ENCODE assay signal across 8 mouse cellular contexts in the genomic region with DNA sequence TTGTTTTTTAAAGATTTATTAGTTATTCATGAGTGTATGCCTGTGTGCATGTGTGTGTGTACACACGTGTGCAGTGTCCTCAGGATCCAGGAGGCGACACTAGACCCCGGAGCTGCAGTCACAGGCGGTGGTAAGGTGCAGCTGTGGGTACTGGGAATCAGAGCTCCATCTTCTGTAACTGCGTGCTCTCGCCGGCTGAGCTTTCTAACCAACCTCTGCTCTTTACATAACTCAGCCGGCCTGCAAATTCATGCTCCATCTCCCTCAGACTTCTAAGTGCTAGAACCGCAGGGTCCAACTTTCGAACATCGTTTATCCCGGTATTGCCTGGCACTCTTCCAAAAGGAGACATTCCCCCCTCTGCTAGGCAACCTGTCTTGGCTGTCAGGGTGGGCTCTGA. TPM values are rescaled to one million over a fixed set of nuclear protein-coding genes. Genes with fewer than 3 reads are reported as not detected.
DNase-seq lines count a peak whose midpoint lies in the region; ATAC-seq and TF ChIP-seq lines count a peak whose summit lies in the region.
"Had no signal": no experiment of that assay in that cellular context is flagged by ENCODE, and none has a peak within 500 bp of the region (broad histone marks: within the 10 kb centered on the region; RNA-seq: fewer than 3 reads in every experiment).

No protein-coding gene starts in this region.

- no peak for TF ChIP-seq EP300 in lung, postnatal 0 days (IDR thresholded peaks at IDR 0.05)

- no peak for DNase-seq in hindbrain, embryonic 14.5 days (ENCODE audit: low spot score)
- DNase-seq in lung, postnatal 0 days (ENCODE audit: low spot score): no peak
- DNase-seq in lung, postnatal 36 days: no peak
- no peak for DNase-seq in layer of hippocampus, postnatal 25 days (ENCODE audit: extremely low spot score in 1 of 2, low spot score in 1 of 2)

- TF ChIP-seq CTCF in lung, postnatal 0 days (IDR thresholded peaks at IDR 0.05): no peak
- TF ChIP-seq CTCF in olfactory bulb, adult 2 months (IDR thresholded peaks at IDR 0.05; ENCODE audit: insufficient read depth, low read depth, low read length): no peak

- TF ChIP-seq POLR2A in olfactory bulb, adult 2 months (IDR thresholded peaks at IDR 0.05; ENCODE audit: insufficient read depth, low read depth, low read length): no peak

- ATAC-seq in hindbrain, embryonic 13.5 days (ENCODE audit: low FRiP score): no peak
- ATAC-seq in hindbrain, embryonic 14.5 days (ENCODE audit: low FRiP score): no peak
- ATAC-seq in lung, postnatal 0 days: no peak
- no peak for ATAC-seq in embryonic facial prominence, embryonic 15.5 days (ENCODE audit: insufficient number of reproducible peaks, low FRiP score, low TSS enrichment, low read depth)
- ATAC-seq: hindbrain, postnatal 0 days had no signal

- H3K27ac ChIP-seq in hindbrain, embryonic 13.5 days: no peak overlapping the region
- no peak overlapping the region for H3K27ac ChIP-seq in hindbrain, embryonic 14.5 days
- no peak overlapping the region for H3K27ac ChIP-seq in lung, postnatal 0 days (ENCODE audit: low read length)
- H3K27ac ChIP-seq in embryonic facial prominence, embryonic 15.5 days (replicated peaks): peak overlapping the region; percentile 85
- H3K27ac ChIP-seq in olfactory bulb, adult 2 months (ENCODE audit: insufficient read depth, low read depth, low read length): peak overlapping the region; percentile 88
- H3K27ac ChIP-seq: hindbrain, postnatal 0 days had no signal

- H3K4me2 ChIP-seq in hindbrain, embryonic 13.5 days: peak overlapping the region; percentile 41; the same call in 1 of the 2 replicates
- H3K4me2 ChIP-seq in hindbrain, embryonic 14.5 days (replicated peaks): no peak overlapping the region
- H3K4me2 ChIP-seq in lung, postnatal 0 days (replicated peaks; ENCODE audit: low read depth, low read length): peak overlapping the region; percentile 45; the same call in 1 of the 2 replicates
- peak overlapping the region; percentile 52 for H3K4me2 ChIP-seq in embryonic facial prominence, embryonic 15.5 days (replicated peaks)

- H3K9ac ChIP-seq in hindbrain, embryonic 13.5 days: no peak overlapping the region
- H3K9ac ChIP-seq in hindbrain, embryonic 14.5 days: no peak overlapping the region
- no peak overlapping the region for H3K9ac ChIP-seq in lung, postnatal 0 days (replicated peaks; ENCODE audit: low read depth)
- H3K9ac ChIP-seq in embryonic facial prominence, embryonic 15.5 days: no peak overlapping the region

- peaks cover 11% of the 10 kb centered on the region for H3K27me3 ChIP-seq in hindbrain, embryonic 13.5 days
- no peaks in the 10 kb centered on the region for H3K27me3 ChIP-seq in hindbrain, embryonic 14.5 days (ENCODE audit: control insufficient read depth, insufficient read depth, low read length)
- H3K27me3 ChIP-seq in lung, postnatal 0 days (replicated peaks; ENCODE audit: insufficient read depth, low read length): no peaks in the 10 kb centered on the region
- no peaks in the 10 kb centered on the region for H3K27me3 ChIP-seq in embryonic facial prominence, embryonic 15.5 days

- H3K9me3 ChIP-seq in hindbrain, embryonic 13.5 days: no peaks in the 10 kb centered on the region
- no peaks in the 10 kb centered on the region for H3K9me3 ChIP-seq in hindbrain, embryonic 14.5 days (ENCODE audit: control insufficient read depth, low read length)
- H3K9me3 ChIP-seq in lung, postnatal 0 days (ENCODE audit: low read length): no peaks in the 10 kb centered on the region
- H3K9me3 ChIP-seq in embryonic facial prominence, embryonic 15.5 days (replicated peaks): no peaks in the 10 kb centered on the region

- peaks cover 23% of the 10 kb centered on the region for H3K4me1 ChIP-seq in hindbrain, embryonic 13.5 days (replicated peaks)
- peaks cover 9% of the 10 kb centered on the region for H3K4me1 ChIP-seq in hindbrain, embryonic 14.5 days (replicated peaks; ENCODE audit: control insufficient read depth, insufficient read depth, low read length)
- H3K4me1 ChIP-seq in lung, postnatal 0 days (ENCODE audit: insufficient read depth, low read depth, low read length): no peaks in the 10 kb centered on the region; the same call in 1 of the 2 replicates
- H3K4me1 ChIP-seq in embryonic facial prominence, embryonic 15.5 days: peaks cover 30% of the 10 kb centered on the region
- peaks cover 51% of the 10 kb centered on the region for H3K4me1 ChIP-seq in olfactory bulb, adult 2 months (ENCODE audit: control insufficient read depth, insufficient read depth, low read length)

- 79% methylated on average over 12 of the region's 12 CpGs for WGBS in hindbrain, embryonic 13.5 days
- 76% methylated on average over 12 of the region's 12 CpGs for WGBS in hindbrain, embryonic 14.5 days
- 64% methylated on average over 12 of the region's 12 CpGs for WGBS in lung, postnatal 0 days
- 64% methylated on average over 12 of the region's 12 CpGs for WGBS in embryonic facial prominence, embryonic 15.5 days
- WGBS in olfactory bulb, adult 2 months: 50% methylated on average over 12 of the region's 12 CpGs

- H3K36me3 ChIP-seq in hindbrain, embryonic 13.5 days: no peaks in the 10 kb centered on the region
- H3K36me3 ChIP-seq in hindbrain, embryonic 14.5 days (replicated peaks; ENCODE audit: control insufficient read depth, insufficient read depth): no peaks in the 10 kb centered on the region
- no peaks in the 10 kb centered on the region for H3K36me3 ChIP-seq in lung, postnatal 0 days (ENCODE audit: insufficient read depth, low read length)
- no peaks in the 10 kb centered on the region for H3K36me3 ChIP-seq in embryonic facial prominence, embryonic 15.5 days

- H3K4me3 ChIP-seq in hindbrain, embryonic 13.5 days: no peak overlapping the region
- no peak overlapping the region for H3K4me3 ChIP-seq in hindbrain, embryonic 14.5 days (replicated peaks; ENCODE audit: low read length)
- H3K4me3 ChIP-seq in lung, postnatal 0 days (ENCODE audit: low read depth, low read length): no peak overlapping the region
- H3K4me3 ChIP-seq in embryonic facial prominence, embryonic 15.5 days (replicated peaks): peak overlapping the region; percentile 33; the same call in 1 of the 2 replicates
- no peak overlapping the region for H3K4me3 ChIP-seq in olfactory bulb, adult 2 months (ENCODE audit: insufficient read depth, low read depth, low read length)

RNA-seq across cellular contexts. Expression of a gene that starts 24.0 kb away (rescaled TPM):
- 117 and 118 TPM in 2 replicates for polyA plus RNA-seq in hindbrain, embryonic 13.5 days (2015; fragmentation: Nextera tagmentation; extraction: Ambion mirVana)
- 96.5 and 96.9 TPM in 2 replicates for polyA plus RNA-seq in hindbrain, embryonic 14.5 days (2014; fragmentation: Nextera tagmentation; extraction: Ambion mirVana)
- polyA plus RNA-seq in lung, postnatal 0 days (2015; fragmentation: Nextera tagmentation; extraction: Ambion mirVana): 52.5 and 56.1 TPM in 2 replicates
- 150 and 157 TPM in 2 replicates for polyA plus RNA-seq in embryonic facial prominence, embryonic 15.5 days (2015; fragmentation: Nextera tagmentation; extraction: Ambion mirVana)
- polyA plus RNA-seq in olfactory bulb, adult 2 months (2012; ENCODE audit: insufficient read depth, insufficient read length, low replicate concordance, missing spikeins): 157 TPM in 1 of 2 replicates, not detected in the other
- total RNA-seq in layer of hippocampus, postnatal 25 days (2021): 100 to 1,000 TPM; 114 to 119 TPM

Comparison
In these comparisons a context has a peak if more than half of its experiments do, and no peak if none do; other contexts are left out.
1. H3K27ac ChIP-seq: peak in embryonic facial prominence, embryonic 15.5 days (single experiment) and olfactory bulb, adult 2 months (single experiment); none in hindbrain, embryonic 13.5 days (single experiment), hindbrain, embryonic 14.5 days (single experiment) and lung, postnatal 0 days (single experiment).